Mouse (Mus musculus) CH12.LX (cell line): Measurements from ENCODE around the gene Kif26a.

Source experiments
- CTCF ChIP-seq, 2 experiments: IDR thresholded peaks in 1 of 2; conservative IDR thresholded peaks in 1 of 2; 2 replicates each; pipeline ENCODE4 v1.5.1; 2011 to 2012; ENCODE audit warnings: low read depth in 2 of 2, low read length in 2 of 2, improper control_type of control experiment in 1 of 2, inconsistent platforms in 1 of 2, mild to moderate bottlenecking in 1 of 2, moderate library complexity in 1 of 2
- EP300 ChIP-seq: IDR thresholded peaks from 2 replicates; pipeline ENCODE4 v1.6.1; 2011; ENCODE audit warnings: low read length, improper control_type of control experiment
- HCFC1 ChIP-seq: IDR thresholded peaks from 2 replicates; pipeline ENCODE4 v1.6.1; 2012; ENCODE audit warnings: low read depth, mild to moderate bottlenecking, inconsistent platforms, low read length, improper control_type of control experiment
- IRF4 ChIP-seq: IDR thresholded peaks from 2 replicates; pipeline ENCODE4 v1.6.1; 2014; ENCODE audit warnings: low read depth, mild to moderate bottlenecking, inconsistent platforms, low read length, improper control_type of control experiment
- MEF2A ChIP-seq: IDR thresholded peaks from 2 replicates; pipeline ENCODE4 v1.6.1; 2014; ENCODE audit warnings: low read depth, mild to moderate bottlenecking, inconsistent platforms, low read length, improper control_type of control experiment, borderline replicate concordance
- MXI1 ChIP-seq: IDR thresholded peaks from 2 replicates; pipeline ENCODE4 v1.6.1; 2011; ENCODE audit warnings: mild to moderate bottlenecking, low read depth, low read length, improper control_type of control experiment
- POLR2A ChIP-seq: IDR thresholded peaks from 2 replicates; pipeline ENCODE4 v1.6.1; 2011; ENCODE audit warnings: low read depth, mild to moderate bottlenecking, improper control_type of control experiment, low read length
- RAD21 ChIP-seq: IDR thresholded peaks from 2 replicates; pipeline ENCODE4 v1.6.1; 2011; ENCODE audit warnings: low read depth, mild to moderate bottlenecking, low read length, improper control_type of control experiment, moderate library complexity
- SIN3A ChIP-seq: IDR thresholded peaks from 2 replicates; pipeline ENCODE4 v1.6.1; 2012; ENCODE audit warnings: low read length, improper control_type of control experiment, inconsistent platforms
- SMC3 ChIP-seq: IDR thresholded peaks from 2 replicates; pipeline ENCODE4 v1.6.1; 2011; ENCODE audit warnings: low read depth, low read length, improper control_type of control experiment
- TBP ChIP-seq: conservative IDR thresholded peaks from 2 replicates; pipeline ENCODE4 v1.6.1; 2011; ENCODE audit warnings: low read depth, low read length, improper control_type of control experiment
- TCF12 ChIP-seq: IDR thresholded peaks from 2 replicates; pipeline ENCODE4 v1.6.1; 2014; ENCODE audit warnings: low read depth, mild to moderate bottlenecking, inconsistent platforms, low read length, improper control_type of control experiment
- USF1 ChIP-seq: IDR thresholded peaks from 2 replicates; pipeline ENCODE4 v1.6.1; 2014; ENCODE audit warnings: low read depth, mild to moderate bottlenecking, inconsistent platforms, low read length, improper control_type of control experiment
- ZC3H11A ChIP-seq: IDR thresholded peaks from 2 replicates; pipeline ENCODE4 v1.6.1; 2012; ENCODE audit warnings: low read depth, mild to moderate bottlenecking, inconsistent platforms, low read length, improper control_type of control experiment

GRCm38 (mm10) chr12:112143833-112144201, 2.2 kb upstream of the Kif26a start:
- no peak for TF ChIP-seq CTCF (conservative IDR thresholded peaks at IDR 0.05 in 1 of 2, IDR thresholded peaks at IDR 0.05 in 1 of 2; ENCODE audit: low read depth in 2 of 2, low read length in 2 of 2)
- TF ChIP-seq TBP = no peak
- TF ChIP-seq POLR2A = no peak
- no peak for TF ChIP-seq ZC3H11A
- no peak for TF ChIP-seq SMC3
- TF ChIP-seq EP300 = no peak
- no peak for TF ChIP-seq SIN3A
- TF ChIP-seq USF1 = no peak
- TF ChIP-seq HCFC1 = no peak
- TF ChIP-seq MEF2A = no peak
- no peak for TF ChIP-seq MXI1
- TF ChIP-seq IRF4 = no peak
- no peak for TF ChIP-seq RAD21
- TF ChIP-seq TCF12 = no peak
